Mouse (Mus musculus): ENCODE measurements around the gene Uba52. TPM values are rescaled to one million over a fixed set of nuclear protein-coding genes. Genes with fewer than 3 reads are reported as not detected.
"Not testable (repeated sequence)": the region's sequence is repeated elsewhere in the genome, so short reads cannot be mapped to it uniquely, and the experiment has no call there.

Gene Uba52
- total RNA-seq, 2 experiments from 2014 or later, result 1,030 to 1,066 TPM

- intact Hi-C loops (cut with DNase I; ENCODE audit: low total_unique reads), result no loop called here
- DNase-seq, result peak; percentile 65
These were observed 27.5 kb upstream of the Uba52 start for GRCm38 (mm10) chr8:70538024-70538579.

- no peak for DNase-seq
- intact Hi-C loops (cut with DNase I; ENCODE audit: low total_unique reads), result no loop called here
These were observed 25.1 kb upstream of the Uba52 start for GRCm38 (mm10) chr8:70535701-70536100.

- intact Hi-C loops (cut with DNase I; ENCODE audit: low total_unique reads), result no loop called here
- no peak for DNase-seq
These were observed 24.6 kb upstream of the Uba52 start for GRCm38 (mm10) chr8:70535221-70535620.

GRCm38 (mm10) chr8:70534281-70534680, 23.7 kb upstream of the Uba52 start:
- no peak for DNase-seq
- intact Hi-C loops (cut with DNase I; ENCODE audit: low total_unique reads), result no loop called here

GRCm38 (mm10) chr8:70530314-70530713, 19.7 kb upstream of the Uba52 start:
- intact Hi-C loops (cut with DNase I; ENCODE audit: low total_unique reads), result no loop called here
- no peak for DNase-seq

GRCm38 (mm10) chr8:70529741-70530161, 19.1 kb upstream of the Uba52 start:
- DNase-seq, result no peak
- intact Hi-C loops (cut with DNase I; ENCODE audit: low total_unique reads), result no loop called here

- no peak for DNase-seq
- intact Hi-C loops (cut with DNase I; ENCODE audit: low total_unique reads), result no loop called here
These were observed 18.7 kb upstream of the Uba52 start for GRCm38 (mm10) chr8:70529299-70529698.

- intact Hi-C loops (cut with DNase I; ENCODE audit: low total_unique reads), result no loop called here
- DNase-seq, result no peak
These were observed 17.7 kb upstream of the Uba52 start for GRCm38 (mm10) chr8:70528182-70528797.

GRCm38 (mm10) chr8:70527512-70528181, 17.0 kb upstream of the Uba52 start, which contains the start of the genes Fkbp8 and Kxd1:
Gene Fkbp8, plus strand, starts transcription at chr8:70527724.
Gene Kxd1, minus strand, starts transcription at chr8:70527956.
- peak; percentile 95 for DNase-seq
- intact Hi-C loops (cut with DNase I; ENCODE audit: low total_unique reads), result no loop called here

GRCm38 (mm10) chr8:70527111-70527511, 16.5 kb upstream of the Uba52 start:
- intact Hi-C loops (cut with DNase I; ENCODE audit: low total_unique reads), result no loop called here

GRCm38 (mm10) chr8:70522592-70523403, 12.2 kb upstream of the Uba52 start:
- intact Hi-C loops (cut with DNase I; ENCODE audit: low total_unique reads), result no loop called here
- DNase-seq, result peak; percentile 95

More at GRCm38 (mm10) chr8:70527111-70527511, 16.5 kb upstream of the Uba52 start:
- DNase-seq, result no peak

- no peak for DNase-seq
- intact Hi-C loops (cut with DNase I; ENCODE audit: low total_unique reads), result no loop called here
These were observed 9.0 kb upstream of the Uba52 start for GRCm38 (mm10) chr8:70519606-70520005.

GRCm38 (mm10) chr8:70519043-70519442, 8.4 kb upstream of the Uba52 start:
- no peak for DNase-seq
- intact Hi-C loops (cut with DNase I; ENCODE audit: low total_unique reads), result no loop called here

- intact Hi-C loops (cut with DNase I; ENCODE audit: low total_unique reads), result no loop called here
- DNase-seq, result no peak
These were observed 7.5 kb upstream of the Uba52 start for GRCm38 (mm10) chr8:70517940-70518643.

- intact Hi-C loops (cut with DNase I; ENCODE audit: low total_unique reads), result no loop called here
- DNase-seq, result no peak
These were observed 2.8 kb upstream of the Uba52 start for GRCm38 (mm10) chr8:70513441-70513840.

GRCm38 (mm10) chr8:70512253-70512903, 1.8 kb upstream of the Uba52 start:
- DNase-seq, result no peak
- intact Hi-C loops (cut with DNase I; ENCODE audit: low total_unique reads), result no loop called here

GRCm38 (mm10) chr8:70511770-70512169, 1.2 kb upstream of the Uba52 start:
- DNase-seq, result no peak
- intact Hi-C loops (cut with DNase I; ENCODE audit: low total_unique reads), result no loop called here

- intact Hi-C loops (cut with DNase I; ENCODE audit: low total_unique reads); DNase-seq: not testable (repeated sequence)
These were observed 573 bp upstream of the Uba52 start for GRCm38 (mm10) chr8:70511174-70511573.

Measured in gastrocnemius, postnatal 14 days (tissue).